Mouse (Mus musculus) layer of hippocampus, postnatal 25 days (tissue): ENCODE data around the gene Ykt6. TPM values are rescaled to one million over a fixed set of nuclear protein-coding genes. Genes with fewer than 3 reads are reported as not detected.
A peak's percentile ranks its signal among the peaks of the same experiment; 100 is the strongest.
"Not testable (repeated sequence)": the region's sequence is repeated elsewhere in the genome, so short reads cannot be mapped to it uniquely, and the experiment has no call there.

Experiments used
- DNase-seq, 2 experiments: peaks; one replicate each; pipeline ENCODE4 v3.0.0; 2022; ENCODE audit warnings: mixed read lengths in 2 of 2, low spot score in 1 of 2; ENCODE audit errors: extremely low spot score in 1 of 2
- total RNA-seq, 2 experiments: library from RNA; stranded (reverse); gene quantifications; 2 replicates each; pipeline ENCODE4 v1.2.3; 2021

Gene Ykt6
- total RNA-seq: 10 to 100 TPM; 70.2 to 73.0 TPM

DNA sequence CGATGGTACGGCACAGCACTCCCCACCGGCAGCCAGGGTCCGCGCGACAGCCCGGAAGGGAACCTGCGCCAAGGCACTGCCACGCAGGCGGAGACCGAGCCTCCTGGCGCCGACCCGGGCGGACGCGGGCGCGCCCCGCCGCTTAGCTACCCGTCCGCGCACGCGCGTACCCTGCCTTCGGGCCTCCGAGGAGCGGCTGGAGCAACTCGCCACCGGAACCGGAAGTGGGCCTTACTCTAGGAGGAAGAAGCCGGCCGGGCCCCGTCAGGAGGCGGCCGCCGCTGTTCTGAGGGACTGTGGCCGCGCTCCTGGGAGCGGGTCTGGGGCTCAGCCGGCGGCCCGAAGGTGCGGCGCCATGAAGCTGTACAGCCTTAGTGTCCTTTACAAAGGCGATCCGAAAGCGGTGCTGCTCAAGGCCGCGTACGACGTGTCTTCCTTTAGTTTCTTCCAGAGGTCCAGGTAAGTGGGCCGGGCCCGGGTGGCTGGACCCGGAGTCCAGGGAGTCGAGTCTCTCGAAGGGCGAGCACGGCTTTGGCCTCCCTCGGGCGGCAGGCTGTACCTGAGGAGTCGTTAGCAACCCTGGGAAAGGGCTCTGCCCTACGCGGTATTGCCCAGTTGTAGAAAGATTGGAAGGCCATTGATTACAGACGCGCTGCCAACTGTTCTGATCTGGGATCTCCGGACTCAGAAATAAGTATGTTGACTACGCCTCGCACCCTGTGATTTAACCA is at the start of gene Ykt6:
Gene Ykt6 (plus strand): TSS at position 148 of the 731 bp plus-strand sequence.
- peak; percentile 85 to 90 for DNase-seq

DNA sequence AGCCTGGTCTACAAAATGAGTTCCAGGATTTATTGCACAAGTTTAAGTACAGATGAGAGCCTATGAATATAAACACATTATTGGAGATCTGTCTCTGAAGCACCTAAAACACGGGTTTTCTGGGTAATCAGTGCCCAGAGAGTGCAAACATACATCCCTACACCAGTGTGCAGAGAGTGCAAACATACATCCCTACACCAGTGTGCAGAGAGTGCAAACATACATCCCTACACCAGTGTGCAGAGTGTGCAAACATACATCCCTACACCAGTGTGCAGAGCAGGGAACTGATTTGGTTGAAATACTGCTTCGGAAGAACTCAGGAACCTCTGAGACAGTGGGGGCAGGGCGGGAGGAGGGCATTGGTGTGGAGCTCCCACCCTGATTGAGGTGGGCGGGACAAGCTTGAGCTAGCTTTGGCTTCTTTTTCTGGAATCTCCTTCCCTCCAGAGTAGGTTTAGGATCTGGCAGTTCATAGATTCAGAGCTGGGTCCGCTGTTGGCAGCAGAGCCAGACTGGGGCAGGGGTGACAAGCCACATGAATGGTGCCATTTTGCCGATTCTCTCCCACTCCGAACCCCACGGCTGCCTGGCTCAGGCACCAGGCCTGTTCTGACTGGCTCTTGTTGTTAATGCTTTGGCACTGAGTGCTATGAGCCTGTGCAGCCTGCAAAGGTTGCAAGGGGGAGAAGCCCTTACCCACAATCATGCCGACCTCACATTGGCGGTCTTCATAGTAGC is 49.5 kb upstream of the Ykt6 start:
- no peak for DNase-seq

DNA sequence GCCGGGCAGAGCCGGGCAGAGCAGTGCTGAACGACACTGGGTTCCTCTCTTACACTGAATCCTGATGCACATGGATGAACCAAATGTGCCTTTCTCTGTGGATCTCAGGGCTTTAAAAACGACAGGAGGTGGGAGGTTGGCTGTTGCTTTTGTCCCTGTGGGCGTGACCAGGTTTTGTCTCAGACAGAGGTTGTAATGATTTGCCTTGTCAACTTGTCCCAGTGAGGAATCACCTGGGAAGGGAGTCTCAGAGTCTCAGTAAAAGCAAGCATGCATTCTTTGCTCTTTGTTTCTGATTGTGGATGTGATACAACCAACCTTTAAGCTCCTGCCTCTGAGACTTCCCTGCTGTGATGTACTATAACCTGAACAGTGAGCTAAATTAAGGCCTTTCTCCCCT is 48.4 kb upstream of the Ykt6 start:
- no peak for DNase-seq

DNA sequence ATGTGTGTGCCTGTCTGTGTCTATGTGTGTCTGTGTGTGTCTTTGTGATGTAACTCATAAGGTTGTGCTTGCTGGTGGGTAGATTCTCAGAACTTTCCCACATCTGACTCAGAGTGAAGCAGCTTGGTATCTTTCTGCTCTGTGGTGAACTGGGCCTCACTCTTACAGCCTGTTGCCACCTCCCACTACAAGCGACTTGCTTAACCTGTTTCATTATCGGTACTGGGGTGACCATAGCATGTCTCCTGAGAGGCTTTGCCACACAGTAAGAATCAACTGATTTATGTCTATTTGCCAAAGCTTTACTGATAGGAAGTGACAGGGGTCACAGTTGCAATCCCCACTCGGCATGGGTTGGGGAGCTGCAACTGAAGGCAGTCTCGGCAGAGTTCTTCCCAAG is 46.9 kb upstream of the Ykt6 start:
- no peak for DNase-seq

DNA sequence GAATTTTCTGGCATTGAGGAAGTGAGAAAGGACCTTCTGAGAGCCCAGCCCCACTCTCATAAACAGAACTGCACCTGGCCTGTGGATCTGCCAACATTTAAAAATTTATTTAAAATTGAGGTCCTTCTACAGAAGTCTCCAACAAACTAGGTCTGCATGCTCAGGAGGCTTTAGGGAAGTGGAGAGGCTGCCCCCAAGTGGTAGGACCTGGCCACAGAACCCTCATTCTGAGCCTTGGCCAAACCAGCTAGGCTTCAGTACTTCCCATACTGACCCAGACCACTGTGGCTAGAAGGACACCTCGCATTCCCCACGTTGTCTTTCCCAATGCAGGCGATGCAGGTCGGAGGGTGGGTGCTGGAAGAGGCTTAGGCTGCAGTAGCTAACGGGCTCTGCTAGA is 42.9 kb upstream of the Ykt6 start:
- DNase-seq: peak in 1 of 2 experiments; percentile 71

DNA sequence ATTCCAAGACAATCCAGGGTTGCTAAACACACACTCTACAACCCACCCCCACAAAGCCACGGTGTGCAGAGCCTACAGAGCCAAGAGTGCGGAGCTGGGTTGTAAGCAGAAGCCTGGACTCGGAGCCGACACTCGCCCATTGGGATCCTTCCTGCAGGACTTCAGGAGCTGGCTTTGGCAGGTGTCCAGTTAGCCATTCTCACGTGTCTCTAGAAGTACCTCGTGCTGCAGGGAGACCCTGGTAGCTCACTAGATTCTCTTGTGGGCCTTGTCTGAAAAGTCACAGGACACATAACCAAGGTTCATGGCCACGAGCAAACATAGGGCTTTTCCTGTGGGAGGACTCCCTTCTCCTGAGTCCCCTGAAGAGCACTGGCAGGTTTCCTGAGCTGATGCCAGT is 42.2 kb upstream of the Ykt6 start:
- no peak for DNase-seq

DNA sequence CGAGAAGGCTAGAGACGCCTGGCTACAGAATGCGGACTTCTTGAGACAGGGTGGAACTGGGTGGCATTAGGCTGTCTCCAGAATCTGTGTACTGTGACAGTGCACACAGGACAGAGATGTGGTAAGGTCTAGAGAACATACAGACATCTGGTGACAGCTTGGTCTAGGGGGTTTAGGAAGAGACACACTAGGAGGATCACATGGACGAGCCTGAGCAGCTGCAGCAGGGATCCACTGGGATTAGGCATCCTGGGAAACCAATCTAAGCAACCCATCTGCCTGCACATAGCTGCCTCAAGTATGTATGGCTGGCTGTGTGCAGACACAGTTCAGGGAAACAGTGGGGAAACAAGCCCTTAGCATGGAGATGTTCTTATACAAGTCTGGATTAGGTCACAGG is 41.6 kb upstream of the Ykt6 start:
- no peak for DNase-seq

DNA sequence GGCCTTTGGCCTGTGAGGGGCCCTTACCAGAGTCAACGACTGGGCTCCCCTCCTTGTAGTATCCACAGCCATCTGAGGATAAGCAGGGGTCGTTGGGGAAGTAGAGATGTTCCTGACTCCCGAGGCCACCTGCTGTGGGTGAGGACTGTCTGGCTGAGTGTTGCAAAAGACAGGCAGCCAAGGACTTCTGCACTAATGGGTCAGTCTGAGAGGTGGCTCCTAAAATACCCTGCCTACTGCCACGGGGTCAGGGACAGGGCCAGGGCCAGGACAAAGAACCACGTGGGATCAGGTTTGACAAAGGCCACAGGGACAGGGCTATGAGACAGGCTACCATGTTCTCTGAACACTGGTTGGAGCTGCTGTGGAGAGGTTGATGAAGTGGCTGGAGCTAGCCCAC is 40.6 kb upstream of the Ykt6 start:
- no peak for DNase-seq

DNA sequence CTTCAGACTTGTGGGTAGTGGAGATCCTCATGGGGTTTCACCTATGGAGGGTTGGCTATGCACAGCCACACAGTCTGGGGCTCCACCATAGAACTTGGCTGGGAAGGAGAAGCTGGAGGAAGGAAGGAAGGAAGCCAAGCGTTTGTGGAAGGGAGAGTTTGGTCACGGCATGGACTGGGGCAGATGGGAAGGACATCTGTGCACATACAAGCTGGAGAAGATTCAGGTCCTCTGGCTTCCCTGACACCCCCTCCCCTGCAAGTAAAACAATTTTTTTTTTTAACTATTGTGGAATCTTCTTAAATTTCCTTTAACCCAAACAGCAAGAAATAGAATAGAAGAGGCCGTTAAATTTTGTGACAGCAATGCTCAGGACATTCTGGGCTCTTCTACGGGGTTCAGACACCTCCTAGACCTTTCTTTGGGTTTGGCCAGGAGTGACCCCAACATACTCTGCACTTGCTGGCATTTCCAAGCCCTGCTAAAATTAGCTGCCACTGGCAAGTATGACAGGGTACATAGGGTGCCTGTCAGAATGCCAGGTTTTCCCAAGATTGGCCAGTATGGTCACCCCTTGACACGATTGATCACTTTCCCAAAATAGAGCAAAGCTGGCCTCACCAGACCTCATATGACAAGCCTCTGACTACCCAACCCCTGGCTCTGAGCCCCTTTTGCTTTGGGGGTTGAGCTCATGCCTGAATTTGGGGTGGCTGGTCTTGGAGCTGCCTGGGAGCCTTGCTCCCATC is 39.9 kb upstream of the Ykt6 start:
- DNase-seq: no peak

DNA sequence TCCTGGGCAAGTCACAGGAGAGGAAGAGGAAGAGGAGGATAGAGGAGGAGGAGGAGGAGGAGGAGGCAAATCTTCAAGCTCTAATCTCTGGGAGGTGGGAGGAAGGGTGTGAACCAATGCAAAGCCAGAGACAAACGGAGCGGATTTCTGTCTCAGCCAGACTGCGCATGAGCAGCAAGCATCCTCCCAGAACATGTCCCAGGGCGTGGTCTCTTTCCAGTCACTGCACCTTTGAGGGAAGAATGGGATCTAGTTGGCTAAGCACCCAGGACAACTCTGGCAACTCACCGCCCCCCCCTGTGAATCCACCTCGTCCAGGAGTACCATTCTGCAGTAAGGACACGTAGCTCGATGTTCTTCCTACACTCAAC is 39.3 kb upstream of the Ykt6 start:
- DNase-seq: no peak

DNA sequence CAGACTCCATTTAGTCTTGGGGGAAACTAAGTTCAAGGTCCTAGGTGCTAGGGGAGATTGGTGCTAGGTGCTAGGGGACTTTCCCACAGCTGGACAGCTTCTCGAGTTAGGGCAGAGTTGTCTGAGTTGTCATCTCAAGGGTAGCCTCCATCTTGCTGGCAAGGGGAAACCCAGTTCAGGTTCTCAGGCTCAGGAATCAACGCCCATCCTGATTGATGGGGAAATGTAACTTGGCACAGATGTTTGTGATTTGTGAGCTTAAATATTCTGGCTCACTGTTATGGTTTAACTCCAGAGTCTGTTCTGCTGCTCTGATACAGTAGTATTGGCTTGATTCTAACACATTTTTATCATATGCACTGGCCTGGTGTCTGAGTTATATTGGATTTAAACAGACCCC is 37.4 kb upstream of the Ykt6 start:
- DNase-seq: no peak

DNA sequence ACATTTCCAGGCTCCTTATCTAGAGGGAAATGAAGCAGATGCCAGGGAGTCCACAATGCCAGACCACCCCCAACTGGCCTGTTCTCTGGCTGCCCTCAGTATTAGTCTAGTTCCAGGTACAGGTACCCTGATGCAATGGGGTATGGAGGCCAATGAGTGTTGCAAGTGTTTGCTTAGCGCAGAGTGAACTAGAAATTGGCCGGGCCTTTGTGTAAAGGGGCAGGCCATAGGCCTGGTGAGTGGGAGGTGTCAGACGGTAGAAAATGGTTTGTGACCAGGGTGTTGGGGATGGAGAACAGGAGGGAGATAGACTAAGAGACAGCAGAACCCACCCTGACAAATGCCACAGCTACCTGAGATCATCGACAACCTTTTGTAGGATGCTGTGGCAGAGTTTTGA is 35.9 kb upstream of the Ykt6 start:
- DNase-seq: no peak

DNA sequence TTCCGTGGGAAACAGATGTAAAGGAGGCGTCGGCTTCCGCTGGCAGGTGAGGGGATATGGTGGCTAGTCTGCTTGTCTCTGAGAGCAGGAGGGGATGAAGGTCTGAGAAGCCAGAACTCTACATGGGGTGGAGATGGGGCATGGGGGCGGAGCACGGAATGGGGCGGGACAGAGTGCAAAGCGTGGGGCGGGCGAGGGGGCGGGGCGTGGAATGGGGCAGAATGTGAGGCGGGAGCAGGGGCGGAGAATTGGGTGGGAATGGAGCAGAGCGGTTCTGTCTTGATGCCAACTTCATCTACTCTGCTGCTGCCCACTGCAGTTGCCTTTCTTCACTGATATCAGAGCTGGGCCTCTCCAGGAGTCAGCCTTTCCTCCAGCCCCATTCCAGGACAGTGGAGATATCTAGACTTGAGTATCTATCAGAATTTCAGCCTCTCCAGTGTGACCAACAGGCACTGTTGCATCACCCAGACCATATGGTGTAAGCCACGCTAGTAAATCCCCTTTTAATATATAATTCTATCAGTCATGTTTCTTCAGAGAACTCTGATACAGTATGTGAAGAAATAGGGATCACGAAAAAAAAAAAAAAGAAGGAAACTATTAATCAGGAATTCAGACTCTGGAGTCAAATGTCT is 35.1 kb upstream of the Ykt6 start:
- DNase-seq: no peak

DNA sequence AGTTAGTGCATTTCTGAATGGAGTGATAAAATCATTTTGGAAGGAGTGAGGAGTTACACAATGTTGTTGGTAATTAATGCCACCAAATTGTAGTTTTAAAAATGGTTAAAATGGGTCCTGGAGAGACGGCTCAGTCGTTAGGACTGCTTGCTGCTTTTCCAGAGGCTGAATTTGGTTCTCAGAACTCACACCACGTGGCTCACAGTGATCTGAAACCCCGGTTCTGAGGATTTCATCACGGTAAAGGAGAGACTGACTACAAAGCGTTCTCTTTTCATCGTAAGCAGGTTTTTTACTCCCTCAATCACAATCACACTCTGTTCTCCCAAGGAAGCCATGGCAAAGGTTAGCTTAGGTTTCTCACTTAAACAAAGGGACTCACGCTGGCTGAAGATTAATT is 30.8 kb upstream of the Ykt6 start:
- DNase-seq: no peak

DNA sequence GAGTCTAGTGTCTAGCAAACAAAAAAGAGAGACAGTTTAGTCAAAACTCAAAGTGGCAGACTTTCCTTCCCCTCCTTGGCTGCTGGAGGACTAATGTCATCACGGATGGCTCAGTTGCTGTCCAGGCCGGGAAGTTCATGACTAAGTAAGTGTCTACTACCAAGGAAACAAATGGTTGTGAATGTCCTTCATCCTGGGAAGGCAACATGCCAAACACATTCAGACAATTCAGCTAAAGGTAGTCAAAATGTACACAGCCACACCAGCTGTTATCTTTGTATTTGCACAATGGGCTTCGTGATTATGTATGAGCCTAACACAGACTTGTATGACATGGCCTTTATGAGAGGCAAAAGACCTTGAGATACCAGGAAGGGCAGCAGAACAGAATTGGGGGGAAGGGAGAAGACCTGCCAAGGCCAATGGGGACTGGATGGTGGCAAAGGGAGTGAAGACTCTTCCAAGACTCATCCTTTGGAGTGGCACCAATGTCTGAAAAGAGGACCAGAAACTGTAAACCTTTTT is 28.7 kb upstream of the Ykt6 start:
- no peak for DNase-seq

DNA sequence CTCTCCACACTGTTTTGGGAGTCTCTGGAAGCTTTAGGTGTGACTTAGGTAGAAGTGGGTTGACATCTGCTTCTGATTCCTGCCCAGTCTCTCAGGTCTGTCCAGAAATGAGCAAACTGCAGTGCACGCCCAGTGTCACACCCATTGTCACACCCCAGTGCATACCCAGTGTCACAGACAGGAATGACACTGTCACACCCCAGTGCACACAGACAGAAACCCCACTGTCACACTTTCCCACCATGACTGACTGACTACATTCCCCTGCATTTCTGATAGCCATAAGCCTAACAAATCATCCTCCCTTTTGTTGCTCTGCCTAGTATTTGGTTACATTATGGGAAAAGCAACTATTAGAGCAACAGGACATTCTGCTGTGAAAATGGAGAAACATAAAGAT is 24.9 kb upstream of the Ykt6 start:
- DNase-seq: no peak

DNA sequence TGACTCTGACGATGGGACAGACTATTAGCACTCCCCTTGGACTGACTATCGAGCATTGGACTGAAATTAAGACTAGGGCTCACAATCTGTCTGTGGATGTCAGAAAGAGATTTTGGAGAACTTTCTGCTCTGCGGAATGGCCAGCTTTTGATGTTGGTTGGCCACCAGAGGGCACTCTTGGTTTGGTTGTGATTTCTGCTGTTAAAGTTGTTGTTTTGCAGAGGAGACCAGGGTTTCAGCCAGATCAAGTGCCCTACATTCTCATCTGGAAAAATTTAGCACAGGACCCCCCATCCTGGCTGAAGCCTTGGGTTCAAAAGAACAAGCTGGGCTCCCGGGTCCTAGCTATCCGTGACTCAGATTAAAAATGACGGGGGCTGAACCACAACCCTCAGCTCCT is 23.5 kb upstream of the Ykt6 start:
- DNase-seq: peak in 1 of 2 experiments; percentile 45

DNA sequence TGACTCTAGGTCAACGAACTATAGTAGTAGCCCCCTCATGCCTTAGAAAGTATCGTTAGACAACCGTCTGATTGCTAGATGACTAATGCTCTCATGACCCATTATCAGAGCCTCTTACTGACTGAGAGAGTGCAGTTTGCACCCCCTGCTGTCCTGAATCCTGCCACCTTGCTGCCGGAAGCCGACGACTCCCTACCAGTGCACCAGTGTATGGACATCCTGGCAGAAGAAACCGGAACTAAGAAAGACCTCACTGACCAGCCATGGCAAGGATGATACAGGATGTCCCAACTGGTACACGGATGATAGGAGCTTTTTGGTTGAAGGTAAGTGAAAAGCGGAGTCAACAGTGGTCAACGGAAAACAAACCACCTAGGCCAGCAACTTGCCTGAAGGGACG is 21.0 kb upstream of the Ykt6 start:
- not testable (repeated sequence) for DNase-seq

DNA sequence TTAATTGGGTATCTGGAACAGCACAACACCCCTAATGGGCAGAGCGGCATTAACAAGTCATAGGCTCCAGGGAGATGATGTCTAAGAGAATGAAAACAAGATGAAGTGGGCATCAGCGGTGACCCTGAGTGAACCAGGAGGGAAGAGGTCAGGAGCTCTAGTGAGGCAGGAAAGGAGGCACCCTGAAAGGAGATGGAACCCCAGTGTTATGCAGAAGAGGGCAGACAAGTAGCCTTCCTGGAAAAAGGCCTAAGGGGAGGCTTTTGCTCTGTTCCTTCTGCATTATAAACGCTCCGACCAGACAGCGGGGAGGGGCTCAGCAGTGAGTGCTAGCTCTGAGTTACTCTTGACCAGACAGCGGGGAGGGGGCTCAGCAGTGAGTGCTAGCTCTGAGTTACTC is 12.5 kb upstream of the Ykt6 start:
- DNase-seq: no peak

DNA sequence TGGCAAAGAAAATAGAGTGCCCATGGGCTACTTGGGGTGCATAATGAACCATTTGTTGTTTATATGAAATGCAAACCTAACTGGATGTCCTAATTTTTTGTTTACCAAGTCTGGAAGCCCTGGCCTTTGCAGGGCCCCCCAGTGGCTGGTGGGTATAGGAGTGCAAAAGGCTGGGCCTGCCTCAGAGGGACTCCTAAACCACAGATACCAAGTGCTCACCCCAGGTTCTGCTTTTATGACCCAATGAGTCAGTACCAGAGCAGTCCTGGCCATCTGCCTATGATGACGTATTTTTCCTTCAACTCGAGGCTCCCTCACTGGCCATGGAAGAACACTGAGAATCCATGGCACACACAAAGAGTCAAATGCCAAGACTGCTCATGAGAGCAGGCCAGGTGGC is 10.4 kb upstream of the Ykt6 start:
- no peak for DNase-seq

DNA sequence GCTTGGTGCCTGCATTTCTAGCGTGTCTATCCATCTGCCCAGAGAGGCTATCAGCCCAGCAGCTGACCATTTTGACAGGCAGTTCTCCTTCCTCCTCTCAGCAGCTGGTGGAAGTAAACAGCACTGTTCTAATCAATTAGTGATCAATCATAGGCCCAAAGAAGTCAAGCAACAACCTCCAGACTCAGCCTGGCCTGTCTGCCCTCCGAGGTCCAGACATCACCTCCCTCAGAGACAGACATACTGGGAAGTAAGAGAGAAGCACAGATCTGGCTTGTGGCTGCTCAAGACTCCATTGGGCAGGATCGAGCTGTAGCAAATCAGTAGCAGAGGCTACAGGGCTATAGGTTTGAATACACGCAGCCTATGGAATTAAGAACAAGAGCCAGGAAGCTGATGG is 7.7 kb upstream of the Ykt6 start:
- no peak for DNase-seq
